Mouse (Mus musculus): ENCODE data around the gene Eif4a3. TPM values are rescaled to one million over a fixed set of nuclear protein-coding genes. Genes with fewer than 3 reads are reported as not detected.
"Not testable (repeated sequence)": the region's sequence is repeated elsewhere in the genome, so short reads cannot be mapped to it uniquely, and the experiment has no call there.

Eif4a3 gene
- total and polyA plus RNA-seq, 3 experiments = 427 to 608 (median 521) TPM

DNA sequence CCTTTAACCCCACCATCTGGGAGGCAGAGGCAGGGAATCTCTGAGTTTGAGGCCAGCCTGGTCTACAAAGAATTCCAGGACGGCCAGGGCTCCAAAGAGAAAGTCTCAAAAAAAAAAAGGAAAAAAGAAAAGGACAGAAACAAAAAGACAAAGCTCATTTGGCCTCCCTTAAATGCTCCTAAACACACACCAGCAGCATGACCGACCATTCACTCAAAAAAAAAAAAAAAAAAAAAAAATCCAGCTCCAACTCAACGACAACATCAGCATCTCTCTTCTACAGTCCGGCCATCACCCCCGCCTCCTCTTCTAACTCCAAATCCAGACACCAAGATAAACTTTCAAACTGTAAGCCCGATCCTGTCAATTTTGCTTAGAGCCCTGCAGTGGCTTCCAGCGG lies 972 bp downstream of the Eif4a3 start:
- TF ChIP-seq USF1 (IDR thresholded peaks at IDR 0.05; ENCODE audit: low read depth, low read length) (no peak), MAFK (IDR thresholded peaks at IDR 0.05; ENCODE audit: borderline replicate concordance, low read depth, low read length) (no peak), ZNF384 (IDR thresholded peaks at IDR 0.05; ENCODE audit: low read depth, low read length) (peak; percentile 66), GABPA (IDR thresholded peaks at IDR 0.05; ENCODE audit: low read depth, low read length) (no peak), GATA1 (IDR thresholded peaks at IDR 0.05; ENCODE audit: low read depth, low read length) (no peak), TBP (IDR thresholded peaks at IDR 0.05; ENCODE audit: low read depth, low read length) (no peak), ETS1 (IDR thresholded peaks at IDR 0.05; ENCODE audit: low read depth, low read length) (no peak), BHLHE40 (IDR thresholded peaks at IDR 0.05; ENCODE audit: borderline replicate concordance, low read depth, low read length) (no peak), CHD1 (IDR thresholded peaks at IDR 0.05; ENCODE audit: low read depth, low read length) (0 out of 2 replicates have a peak, but pooled peaks have one; percentile 38), MAX (IDR thresholded peaks at IDR 0.05; ENCODE audit: low read length) (no peak)
- Histone ChIP-seq H3K27me3 (ENCODE audit: control insufficient read depth in 1 of 2, insufficient read depth in 2 of 2, low read length in 2 of 2) (peaks cover 5 to 10% of the 10 kb centered on the region in 2 experiments; a peak in 2 of 4 replicates), H3K27ac (ENCODE audit: control insufficient read depth, low read depth, low read length) (peak overlapping the region; percentile 60), H3K79me2 (ENCODE audit: control insufficient read depth, insufficient read depth, low read length, poor library complexity) (peaks cover 30% of the 10 kb centered on the region), H3K4me3 (ENCODE audit: control insufficient read depth in 1 of 2, insufficient read depth in 1 of 2, low read depth in 2 of 2, low read length in 2 of 2) (peak overlapping the region; percentile 76 to 100), H3K9me3 (replicated peaks; ENCODE audit: insufficient read depth, low read length) (no peaks in the 10 kb centered on the region), H3K36me3 (ENCODE audit: control insufficient read depth in 1 of 2, insufficient read depth in 2 of 2, low read length in 2 of 2) (peaks cover 8 to 21% of the 10 kb centered on the region in 2 experiments), H3K9ac (ENCODE audit: control insufficient read depth, low read depth, low read length, poor library complexity, severe bottlenecking) (peak overlapping the region; percentile 80), H3K4me1 (ENCODE audit: control insufficient read depth in 1 of 2, insufficient read depth in 2 of 2, low read length in 2 of 2) (peaks cover 2 to 11% of the 10 kb centered on the region in 2 experiments)
- no peak for DNase-seq (ENCODE audit: low read depth, low spot score)

DNA sequence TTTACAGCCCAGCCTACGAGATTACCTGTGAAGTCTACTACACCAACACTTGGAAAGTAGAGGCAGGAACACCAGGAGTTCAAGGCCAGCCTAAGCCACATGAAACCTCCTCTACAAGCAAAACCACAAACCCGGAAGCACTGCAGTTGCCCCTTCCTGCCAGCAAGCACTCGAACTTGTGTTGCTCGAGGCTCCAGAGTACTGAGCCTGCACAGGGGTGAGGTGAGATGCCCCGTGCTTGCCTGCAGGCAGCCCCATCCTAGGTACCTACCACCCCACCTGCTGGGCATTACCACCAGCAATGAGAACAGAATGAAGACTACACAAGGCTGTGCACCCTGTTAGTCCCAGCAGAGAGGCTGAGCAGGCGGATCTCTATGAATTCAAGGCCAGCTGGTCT lies 1.9 kb downstream of the Eif4a3 start:
- Histone ChIP-seq H3K36me3 (ENCODE audit: control insufficient read depth in 1 of 2, insufficient read depth in 2 of 2, low read length in 2 of 2) (peaks cover 8 to 26% of the 10 kb centered on the region in 2 experiments), H3K79me2 (ENCODE audit: control insufficient read depth, insufficient read depth, low read length, poor library complexity) (peaks cover 30% of the 10 kb centered on the region), H3K4me3 (ENCODE audit: control insufficient read depth in 1 of 2, insufficient read depth in 1 of 2, low read depth in 2 of 2, low read length in 2 of 2) (peak overlapping the region in 1 of 2 experiments; percentile 10; a peak in 1 of 4 replicates), H3K9me3 (replicated peaks; ENCODE audit: insufficient read depth, low read length) (no peaks in the 10 kb centered on the region), H3K27ac (ENCODE audit: control insufficient read depth, low read depth, low read length) (no peak overlapping the region), H3K9ac (ENCODE audit: control insufficient read depth, low read depth, low read length, poor library complexity, severe bottlenecking) (peak overlapping the region; percentile 22), H3K4me1 (ENCODE audit: control insufficient read depth in 1 of 2, insufficient read depth in 2 of 2, low read length in 2 of 2) (peaks cover 2 to 11% of the 10 kb centered on the region in 2 experiments), H3K27me3 (ENCODE audit: control insufficient read depth in 1 of 2, insufficient read depth in 2 of 2, low read length in 2 of 2) (peaks cover 5 to 6% of the 10 kb centered on the region in 2 experiments; a peak in 2 of 4 replicates)
- no peak for DNase-seq (ENCODE audit: low read depth, low spot score)
- TF ChIP-seq ZC3H11A (IDR thresholded peaks at IDR 0.05; ENCODE audit: low read depth, low read length) (no peak), JUND (IDR thresholded peaks at IDR 0.05; ENCODE audit: low read depth, low read length) (no peak), POLR2AphosphoS5 (IDR thresholded peaks at IDR 0.05; ENCODE audit: borderline replicate concordance, low read depth, low read length) (no peak), TCF12 (IDR thresholded peaks at IDR 0.05; ENCODE audit: low read depth, low read length) (no peak), USF1 (IDR thresholded peaks at IDR 0.05; ENCODE audit: low read depth, low read length) (no peak), MYB (IDR thresholded peaks at IDR 0.05; ENCODE audit: low read depth, low read length) (no peak), MAX (IDR thresholded peaks at IDR 0.05; ENCODE audit: low read length) (no peak), UBTF (IDR thresholded peaks at IDR 0.05; ENCODE audit: borderline replicate concordance, insufficient read depth, low read depth, low read length) (no peak), CHD2 (IDR thresholded peaks at IDR 0.05; ENCODE audit: low read length) (no peak), SMC3 (IDR thresholded peaks at IDR 0.05; ENCODE audit: low read depth, low read length) (no peak), CTCF (IDR thresholded peaks at IDR 0.05 in 2 of 3, conservative IDR thresholded peaks at IDR 0.05 in 1 of 3; ENCODE audit: control insufficient read depth in 1 of 3, insufficient read depth in 1 of 3, low read depth in 2 of 3, low read length in 3 of 3, poor library complexity in 1 of 3, severe bottlenecking in 1 of 3) (no peak), GATA1 (IDR thresholded peaks at IDR 0.05; ENCODE audit: low read depth, low read length) (no peak), RAD21 (IDR thresholded peaks at IDR 0.05; ENCODE audit: low read depth, low read length) (no peak), USF2 (IDR thresholded peaks at IDR 0.05; ENCODE audit: borderline replicate concordance in 1 of 2, insufficient read depth in 1 of 2, low read depth in 1 of 2, low read length in 2 of 2) (no peak), SIN3A (IDR thresholded peaks at IDR 0.05; ENCODE audit: low read length) (no peak)

DNA sequence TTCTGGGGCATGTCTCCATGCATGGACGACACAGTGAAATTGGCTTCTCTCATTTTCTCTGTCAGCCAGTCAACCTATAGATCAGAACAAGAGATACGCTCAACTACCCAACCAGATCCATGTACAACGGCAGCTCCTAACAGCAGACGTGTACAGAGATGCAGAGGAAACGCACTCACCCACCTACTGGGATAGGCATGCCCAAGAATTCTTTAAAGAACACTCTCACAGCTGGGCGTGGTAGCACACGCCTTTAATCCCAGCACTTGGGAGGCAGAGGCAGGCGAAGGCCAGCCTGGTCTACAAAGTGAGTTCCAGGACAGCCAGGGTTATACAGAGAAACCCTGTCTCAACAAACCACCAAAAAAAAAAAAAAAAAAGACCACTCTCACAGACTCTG lies 7.0 kb downstream of the Eif4a3 start:
- peaks cover 0 to 53% of the 10 kb centered on the region in 2 experiments; a peak in 3 of 4 replicates for H3K36me3 ChIP-seq (ENCODE audit: control insufficient read depth in 1 of 2, insufficient read depth in 2 of 2, low read length in 2 of 2)
- H3K27me3 ChIP-seq (ENCODE audit: control insufficient read depth in 1 of 2, insufficient read depth in 2 of 2, low read length in 2 of 2); H3K4me1 ChIP-seq (ENCODE audit: control insufficient read depth in 1 of 2, insufficient read depth in 2 of 2, low read length in 2 of 2); DNase-seq (ENCODE audit: low read depth, low spot score); H3K9me3 ChIP-seq (replicated peaks; ENCODE audit: insufficient read depth, low read length); H3K27ac ChIP-seq (ENCODE audit: control insufficient read depth, low read depth, low read length); H3K4me3 ChIP-seq (ENCODE audit: control insufficient read depth in 1 of 2, insufficient read depth in 1 of 2, low read depth in 2 of 2, low read length in 2 of 2); H3K9ac ChIP-seq (ENCODE audit: control insufficient read depth, low read depth, low read length, poor library complexity, severe bottlenecking): not testable (repeated sequence)
- peaks cover 10% of the 10 kb centered on the region for H3K79me2 ChIP-seq (ENCODE audit: control insufficient read depth, insufficient read depth, low read length, poor library complexity)
